Mouse (Mus musculus): ENCODE measurements at regions not wholly inside any gene's neighbourhood (a gene's known extent, or its start where the extent isn't known, plus 50 kb on each side); places are given as distances from the start of the nearest gene placed in this dataset.

DNA sequence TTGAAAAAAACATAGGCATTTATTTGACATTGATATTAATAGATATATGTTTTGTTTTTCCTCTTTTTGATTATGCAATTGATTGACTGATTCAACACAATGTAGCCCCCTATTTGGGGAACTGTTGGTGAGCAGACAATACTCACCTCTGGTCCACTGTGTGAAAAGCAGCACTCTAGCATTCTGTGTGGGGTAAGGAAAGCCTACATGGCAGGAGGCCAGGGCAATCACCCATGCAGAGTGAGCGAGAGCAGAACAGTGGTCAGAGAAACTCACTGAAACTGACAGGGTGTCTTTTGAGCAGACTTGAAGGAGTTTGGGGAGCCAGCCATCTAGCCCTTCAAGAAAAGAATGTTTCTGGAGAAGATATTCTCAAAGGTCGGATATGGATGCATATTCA lies 73.2 kb upstream of the Azi2 start:
- Histone ChIP-seq H3K4me3 (ENCODE audit: low read length) (no peak overlapping the region), H3K4me2 (replicated peaks; ENCODE audit: low read depth, low read length) (no peak overlapping the region), H3K36me3 (ENCODE audit: control insufficient read depth, insufficient read depth, low read length) (no peaks in the 10 kb centered on the region), H3K9me3 (ENCODE audit: control insufficient read depth, low read length) (no peaks in the 10 kb centered on the region), H3K9ac (ENCODE audit: low read depth, low read length) (no peak overlapping the region), H3K27me3 (ENCODE audit: control insufficient read depth, insufficient read depth, low read length) (no peaks in the 10 kb centered on the region), H3K4me1 (ENCODE audit: control insufficient read depth, insufficient read depth, low read length) (no peaks in the 10 kb centered on the region), H3K27ac (ENCODE audit: low read depth, low read length) (no peak overlapping the region)
- ATAC-seq (ENCODE audit: low FRiP score, low TSS enrichment): no peak
- WGBS: 69% methylated on average over 2 of the region's 2 CpGs

DNA sequence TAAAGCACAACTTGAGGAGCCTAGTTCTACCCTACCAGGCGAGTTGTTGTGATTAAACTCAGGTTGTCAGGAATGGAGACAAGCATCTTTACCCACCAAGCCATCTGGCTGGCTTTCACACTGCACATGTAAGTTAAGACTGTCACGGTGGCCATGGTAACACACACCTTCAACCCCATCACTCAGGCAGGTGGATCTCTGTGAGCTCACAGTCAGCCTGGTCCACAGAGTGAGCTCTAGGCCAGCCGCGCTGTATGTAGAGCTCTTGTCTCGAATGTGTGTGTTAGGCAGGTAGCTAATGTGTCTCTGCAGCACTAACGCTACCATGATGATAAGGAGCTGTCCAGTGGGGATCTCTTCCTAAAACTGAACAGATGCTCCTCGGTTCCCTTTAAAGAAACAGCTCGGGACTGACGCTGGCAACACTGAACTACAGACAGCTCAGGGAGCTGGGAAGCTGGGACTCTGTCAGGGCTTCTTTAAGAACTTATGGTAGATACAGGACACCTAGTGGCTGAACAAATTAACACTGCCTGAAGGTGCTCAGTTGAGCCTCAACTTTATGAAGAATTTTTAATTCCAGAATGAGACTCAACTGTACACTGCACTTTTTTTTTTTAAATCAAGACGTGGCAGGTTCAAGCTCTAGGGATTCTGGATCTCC lies 73.8 kb upstream of the Azi2 start:
- no peaks in the 10 kb centered on the region for H3K4me1 ChIP-seq (ENCODE audit: control insufficient read depth, insufficient read depth, low read length)
- ATAC-seq (ENCODE audit: low FRiP score, low TSS enrichment): peak; percentile 77; the same call in 1 of the 2 replicates
- H3K4me2 ChIP-seq (replicated peaks; ENCODE audit: low read depth, low read length): no peak overlapping the region
- no peak overlapping the region for H3K27ac ChIP-seq (ENCODE audit: low read depth, low read length)
- H3K9me3 ChIP-seq (ENCODE audit: control insufficient read depth, low read length): no peaks in the 10 kb centered on the region
- no peak overlapping the region for H3K9ac ChIP-seq (ENCODE audit: low read depth, low read length)
- no peak overlapping the region for H3K4me3 ChIP-seq (ENCODE audit: low read length)
- H3K27me3 ChIP-seq (ENCODE audit: control insufficient read depth, insufficient read depth, low read length): no peaks in the 10 kb centered on the region
- H3K36me3 ChIP-seq (ENCODE audit: control insufficient read depth, insufficient read depth, low read length): no peaks in the 10 kb centered on the region
- 64% methylated on average over 10 of the region's 10 CpGs for WGBS

DNA sequence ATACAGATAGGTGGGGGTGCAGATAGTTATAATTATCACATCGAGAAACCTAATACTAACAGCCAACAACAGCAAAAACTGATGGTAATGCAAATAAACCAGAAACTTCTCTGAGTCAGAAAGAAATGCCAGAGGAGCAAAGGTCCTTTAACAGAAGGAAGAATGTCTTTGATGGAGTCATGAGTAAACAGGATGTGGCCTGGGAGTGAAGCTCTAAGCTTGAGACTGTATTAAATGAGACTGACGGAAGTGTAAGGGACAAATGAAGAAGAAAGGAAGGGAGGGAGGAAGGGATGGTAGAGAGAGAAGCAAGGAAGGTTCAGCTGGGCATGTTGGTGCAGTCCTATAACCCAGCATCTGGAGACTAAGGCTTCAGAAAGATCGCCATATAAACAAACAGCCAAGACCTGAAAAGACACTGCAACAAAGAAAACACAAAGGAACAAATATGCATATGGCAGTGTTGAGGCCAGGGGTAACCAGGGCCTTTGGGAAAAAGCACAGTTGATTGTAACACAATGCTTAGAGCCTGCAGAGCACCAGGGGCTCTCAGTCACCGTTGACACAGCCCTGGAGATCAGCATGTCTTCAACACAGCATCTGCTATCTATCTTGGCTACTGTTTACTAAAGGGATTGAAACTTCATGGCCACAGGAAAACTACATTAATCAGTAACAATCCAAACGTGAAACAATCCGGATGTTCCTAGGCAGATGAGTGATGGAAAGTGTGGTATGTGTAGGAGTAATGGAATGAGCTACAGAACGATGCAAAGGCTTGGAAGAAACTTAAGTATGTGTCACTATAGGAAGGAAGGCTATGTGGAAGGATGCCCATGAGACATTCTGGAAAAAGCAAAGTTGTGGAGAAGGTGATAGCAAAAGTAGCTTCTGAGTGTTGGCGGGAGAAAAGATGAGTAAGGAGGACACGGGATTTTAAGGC lies 77.9 kb upstream of the Azi2 start:
- H3K27me3 ChIP-seq (ENCODE audit: control insufficient read depth, insufficient read depth, low read length): no peaks in the 10 kb centered on the region
- no peaks in the 10 kb centered on the region for H3K9me3 ChIP-seq (ENCODE audit: control insufficient read depth, low read length)
- no peaks in the 10 kb centered on the region for H3K36me3 ChIP-seq (ENCODE audit: control insufficient read depth, insufficient read depth, low read length)
- WGBS: 52% methylated on average over 9 of the region's 9 CpGs
- 0 out of 2 replicates have a peak overlapping the region, but pooled peaks have one; percentile 37 for H3K27ac ChIP-seq (ENCODE audit: low read depth, low read length)
- no peaks in the 10 kb centered on the region for H3K4me1 ChIP-seq (ENCODE audit: control insufficient read depth, insufficient read depth, low read length)
- no peak for ATAC-seq (ENCODE audit: low FRiP score, low TSS enrichment)
- H3K4me3 ChIP-seq (ENCODE audit: low read length): no peak overlapping the region
- H3K4me2 ChIP-seq (replicated peaks; ENCODE audit: low read depth, low read length): no peak overlapping the region
- no peak overlapping the region for H3K9ac ChIP-seq (ENCODE audit: low read depth, low read length)

- ATAC-seq (ENCODE audit: low FRiP score, low TSS enrichment): no peak
- no peak overlapping the region for H3K4me3 ChIP-seq (ENCODE audit: low read length)
- no peak overlapping the region for H3K4me2 ChIP-seq (replicated peaks; ENCODE audit: low read depth, low read length)
- no peaks in the 10 kb centered on the region for H3K4me1 ChIP-seq (ENCODE audit: control insufficient read depth, insufficient read depth, low read length)
- 95% methylated on average over 2 of the region's 2 CpGs for WGBS
- no peak overlapping the region for H3K9ac ChIP-seq (ENCODE audit: low read depth, low read length)
- H3K9me3 ChIP-seq (ENCODE audit: control insufficient read depth, low read length): no peaks in the 10 kb centered on the region
- no peaks in the 10 kb centered on the region for H3K36me3 ChIP-seq (ENCODE audit: control insufficient read depth, insufficient read depth, low read length)
- H3K27ac ChIP-seq (ENCODE audit: low read depth, low read length): no peak overlapping the region
- H3K27me3 ChIP-seq (ENCODE audit: control insufficient read depth, insufficient read depth, low read length): no peaks in the 10 kb centered on the region
Observed at GRCm38 (mm10) chr9:117959845-117960244, 80.5 kb upstream of the Azi2 start.

- 73% methylated on average over 2 of the region's 2 CpGs for WGBS
- no peak for ATAC-seq (ENCODE audit: low FRiP score, low TSS enrichment)
- peak overlapping the region; percentile 24; the same call in 1 of the 2 replicates for H3K27ac ChIP-seq (ENCODE audit: low read depth, low read length)
- no peak overlapping the region for H3K4me3 ChIP-seq (ENCODE audit: low read length)
- H3K9me3 ChIP-seq (ENCODE audit: control insufficient read depth, low read length): no peaks in the 10 kb centered on the region
- no peaks in the 10 kb centered on the region for H3K4me1 ChIP-seq (ENCODE audit: control insufficient read depth, insufficient read depth, low read length)
- no peaks in the 10 kb centered on the region for H3K36me3 ChIP-seq (ENCODE audit: control insufficient read depth, insufficient read depth, low read length)
- no peak overlapping the region for H3K4me2 ChIP-seq (replicated peaks; ENCODE audit: low read depth, low read length)
- H3K27me3 ChIP-seq (ENCODE audit: control insufficient read depth, insufficient read depth, low read length): no peaks in the 10 kb centered on the region
- H3K9ac ChIP-seq (ENCODE audit: low read depth, low read length): no peak overlapping the region
Observed at GRCm38 (mm10) chr9:117957195-117957594, 83.1 kb upstream of the Azi2 start.

- WGBS: 54% methylated on average over 2 of the region's 2 CpGs
- H3K4me1 ChIP-seq (ENCODE audit: control insufficient read depth, insufficient read depth, low read length): no peaks in the 10 kb centered on the region
- H3K9me3 ChIP-seq (ENCODE audit: control insufficient read depth, low read length): no peaks in the 10 kb centered on the region
- H3K27ac ChIP-seq (ENCODE audit: low read depth, low read length): peak overlapping the region; percentile 24; the same call in 1 of the 2 replicates
- H3K36me3 ChIP-seq (ENCODE audit: control insufficient read depth, insufficient read depth, low read length): no peaks in the 10 kb centered on the region
- H3K27me3 ChIP-seq (ENCODE audit: control insufficient read depth, insufficient read depth, low read length): no peaks in the 10 kb centered on the region
- no peak for ATAC-seq (ENCODE audit: low FRiP score, low TSS enrichment)
- no peak overlapping the region for H3K4me2 ChIP-seq (replicated peaks; ENCODE audit: low read depth, low read length)
- no peak overlapping the region for H3K4me3 ChIP-seq (ENCODE audit: low read length)
- H3K9ac ChIP-seq (ENCODE audit: low read depth, low read length): no peak overlapping the region
Observed at GRCm38 (mm10) chr9:117956691-117957090, 83.6 kb upstream of the Azi2 start.

DNA sequence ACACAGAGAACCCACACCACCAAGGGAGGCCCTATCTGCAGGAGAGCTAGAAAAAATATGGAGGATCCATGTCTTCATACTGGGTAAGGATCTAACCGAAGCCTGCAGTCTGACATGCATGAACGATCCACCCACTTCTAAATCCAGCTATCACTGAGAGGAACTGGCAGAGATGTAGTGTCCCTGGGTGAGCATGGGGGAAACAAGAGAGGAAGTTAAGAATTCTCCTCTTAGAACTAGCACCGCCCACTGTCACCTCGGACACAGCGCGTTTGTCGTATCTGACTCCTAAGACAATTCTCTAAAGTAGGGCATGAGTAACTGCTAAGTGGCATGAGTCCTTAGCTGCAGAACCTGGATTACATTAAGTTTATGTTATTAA lies 112.8 kb upstream of the Azi2 start:
- Histone ChIP-seq H3K36me3 (ENCODE audit: control insufficient read depth, insufficient read depth, low read length) (no peaks in the 10 kb centered on the region), H3K27me3 (ENCODE audit: control insufficient read depth, insufficient read depth, low read length) (no peaks in the 10 kb centered on the region), H3K9ac (ENCODE audit: low read depth, low read length) (no peak overlapping the region), H3K27ac (ENCODE audit: low read depth, low read length) (no peak overlapping the region), H3K4me2 (replicated peaks; ENCODE audit: low read depth, low read length) (no peak overlapping the region), H3K4me3 (ENCODE audit: low read length) (no peak overlapping the region), H3K4me1 (ENCODE audit: control insufficient read depth, insufficient read depth, low read length) (0 out of 2 replicates have a peak, but pooled peaks cover 3% of the 10 kb centered on the region), H3K9me3 (ENCODE audit: control insufficient read depth, low read length) (no peaks in the 10 kb centered on the region)
- WGBS: 72% methylated on average over 7 of the region's 7 CpGs
- ATAC-seq (ENCODE audit: low FRiP score, low TSS enrichment): no peak

GRCm38 (mm10) chr9:117926700-117927465 lies 113.4 kb upstream of the Azi2 start:
- no peaks in the 10 kb centered on the region for H3K9me3 ChIP-seq (ENCODE audit: control insufficient read depth, low read length)
- H3K36me3 ChIP-seq (ENCODE audit: control insufficient read depth, insufficient read depth, low read length): no peaks in the 10 kb centered on the region
- H3K4me3 ChIP-seq (ENCODE audit: low read length): no peak overlapping the region
- no peak overlapping the region for H3K4me2 ChIP-seq (replicated peaks; ENCODE audit: low read depth, low read length)
- no peak for ATAC-seq (ENCODE audit: low FRiP score, low TSS enrichment)
- no peak overlapping the region for H3K27ac ChIP-seq (ENCODE audit: low read depth, low read length)
- H3K9ac ChIP-seq (ENCODE audit: low read depth, low read length): no peak overlapping the region
- H3K27me3 ChIP-seq (ENCODE audit: control insufficient read depth, insufficient read depth, low read length): no peaks in the 10 kb centered on the region
- WGBS: 75% methylated on average over 5 of the region's 5 CpGs
- 0 out of 2 replicates have a peak, but pooled peaks cover 3% of the 10 kb centered on the region for H3K4me1 ChIP-seq (ENCODE audit: control insufficient read depth, insufficient read depth, low read length)

Data from kidney, embryonic 14.5 days (tissue).